Mouse (Mus musculus) embryonic fibroblast, embryonic 13.5 days (primary cell): ENCODE results near the gene Fzd7.

Experiments
- CTCF ChIP-seq: IDR thresholded peaks from 2 replicates; pipeline ENCODE4 v1.5.1; 2011; ENCODE audit warnings: mild to moderate bottlenecking, control low read depth, low read length, moderate library complexity, borderline replicate concordance; ENCODE audit not compliant: insufficient read depth
- POLR2A ChIP-seq: IDR thresholded peaks from 2 replicates; pipeline ENCODE4 v1.6.1; 2011; ENCODE audit warnings: low read depth, mild to moderate bottlenecking, control low read depth, low read length, moderate library complexity

DNA sequence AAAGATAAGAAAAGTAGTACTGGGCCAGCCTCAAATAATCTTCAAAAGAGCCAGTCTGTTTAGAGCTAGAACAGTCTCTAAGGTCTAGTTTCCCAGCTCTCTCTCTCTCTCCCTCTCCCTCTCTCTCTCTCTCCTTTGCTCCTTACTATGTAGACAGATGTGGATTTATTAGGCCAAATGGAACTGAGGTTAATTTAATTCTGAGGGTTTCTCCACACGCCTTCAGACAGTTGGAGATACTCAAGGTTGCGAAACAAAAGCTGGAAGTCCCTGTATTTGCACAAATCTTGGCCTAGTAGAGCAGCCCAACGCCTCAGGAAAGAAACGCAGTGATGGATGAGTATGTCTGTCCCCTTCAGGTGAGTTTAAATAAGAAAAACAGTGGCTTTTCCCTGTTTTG lies 24.4 kb upstream of the Fzd7 start:
- TF ChIP-seq CTCF, result no peak
- TF ChIP-seq POLR2A, result no peak
